Mouse (Mus musculus) myocyte (in vitro differentiated cells): ENCODE measurements at regions not wholly inside any gene's neighbourhood (a gene's known extent, or its start where the extent isn't known, plus 50 kb on each side); places are given as distances from the start of the nearest gene placed in this dataset.

Experiments used
- CEBPB ChIP-seq: IDR thresholded peaks from 2 replicates; pipeline ENCODE4 v1.6.1; 2011; ENCODE audit warnings: mild to moderate bottlenecking, moderate library complexity; ENCODE audit not compliant: poor library complexity, insufficient read depth, severe bottlenecking
- POLR2A ChIP-seq: IDR thresholded peaks from one replicate; pipeline ENCODE4 v1.6.1; 2011; ENCODE audit warnings: low read depth, mild to moderate bottlenecking, control low read depth, moderate library complexity; ENCODE audit not compliant: insufficient read length
- POLR2AphosphoS2 ChIP-seq: IDR thresholded peaks from one replicate; pipeline ENCODE4 v1.6.1; 2011; ENCODE audit warnings: low read depth, control low read depth; ENCODE audit not compliant: insufficient read length

DNA sequence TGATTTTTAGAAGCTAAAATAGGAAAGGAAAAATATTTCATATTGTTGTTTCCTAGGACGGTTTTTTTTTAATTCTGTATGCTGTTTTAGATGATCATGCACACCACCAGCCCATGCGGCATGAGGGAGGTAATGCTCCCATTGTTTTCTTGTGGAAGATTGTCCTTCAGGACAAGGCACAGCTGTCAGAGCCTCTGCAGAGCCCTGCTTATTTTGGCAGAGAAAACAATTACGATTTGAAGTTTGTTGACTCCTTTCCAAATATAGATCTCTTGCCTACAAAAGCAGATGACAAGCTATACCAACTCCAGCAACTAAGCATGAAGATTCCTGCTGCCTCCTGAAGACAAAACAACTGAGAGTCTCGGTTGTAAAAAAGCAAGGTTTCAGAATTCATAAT is 650.9 kb downstream of the Rapgef2 start:
- no peak for TF ChIP-seq POLR2A
- no peak for TF ChIP-seq CEBPB
- TF ChIP-seq POLR2AphosphoS2 = no peak
